Mouse (Mus musculus): Measurements from ENCODE around the gene Dmrtc2.

DNA sequence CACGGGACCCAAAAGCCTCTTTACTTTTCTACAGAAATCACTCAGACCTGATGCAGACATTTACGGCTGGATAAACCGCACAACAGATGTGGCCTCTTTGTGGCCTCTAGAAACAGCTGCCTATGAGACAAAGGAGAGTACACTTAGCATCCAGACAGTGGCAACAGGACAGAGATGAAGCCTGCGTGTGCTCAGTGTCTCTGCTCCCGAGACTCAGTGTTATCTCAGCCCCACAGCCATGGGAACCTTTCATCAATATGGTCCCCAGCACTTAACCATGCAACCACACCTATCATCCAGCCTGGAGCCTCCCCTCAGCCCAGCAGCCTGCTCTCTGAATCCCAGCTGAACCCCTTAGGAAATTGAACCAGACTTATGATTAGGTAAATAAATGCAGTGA lies 10.6 kb upstream of the Dmrtc2 start:
- no peak for TF ChIP-seq GATA1 (IDR thresholded peaks at IDR 0.05; ENCODE audit: borderline replicate concordance, low read length)
- TF ChIP-seq FLI1 (IDR thresholded peaks at IDR 0.05; ENCODE audit: low read length) = no peak
